Mouse (Mus musculus) neutrophil, adult 5-6 weeks (primary cell): ENCODE data around the gene Rapgef4. TPM values are rescaled to one million over a fixed set of nuclear protein-coding genes. Genes with fewer than 3 reads are reported as not detected.

ENCODE experiments used
- ATAC-seq: fragments of 151-379, 151-347 bp; 2 replicates; pipeline ENCODE4 v1.8.0; 2017; ENCODE audit warnings: mild to moderate bottlenecking, moderate TSS enrichment; ENCODE audit not compliant: insufficient number of reproducible peaks, poor library complexity, low FRiP score, severe bottlenecking; ENCODE audit errors: extremely low read depth
- total RNA-seq: library from RNA; stranded (forward); fragments of 200-1000 nt; gene quantifications from 2 replicates; pipeline ENCODE4 v1.2.3, GENCODE M21; 2017

Rapgef4 gene
- total RNA-seq, 1 experiment from 2014 or later = 91.8 TPM

DNA sequence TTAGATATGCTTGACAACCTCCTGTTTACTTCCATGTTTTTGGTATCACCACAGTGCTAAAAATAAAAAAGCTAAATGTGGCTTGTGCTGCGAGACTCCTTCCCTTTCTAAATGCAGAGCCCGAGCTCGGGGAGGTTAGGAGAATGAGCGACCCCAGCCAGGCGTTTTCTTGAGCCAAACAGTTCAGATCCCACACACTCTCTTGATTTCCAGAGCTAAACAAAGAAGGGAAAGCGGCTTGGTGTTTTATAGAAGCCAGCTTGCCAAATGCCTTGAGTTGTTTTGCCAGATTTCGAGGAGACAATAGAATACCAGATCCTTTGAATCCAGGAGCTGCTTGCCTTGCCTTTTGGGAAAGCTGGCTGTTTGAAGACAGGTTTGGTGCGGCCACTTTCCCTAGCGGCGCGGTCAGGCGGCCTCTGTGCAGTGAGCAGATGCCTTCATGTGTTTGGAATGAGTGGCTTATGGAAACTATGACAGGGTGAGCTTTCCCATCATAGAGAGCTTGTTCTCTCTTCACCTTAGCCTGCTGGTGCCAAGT lies 254.4 kb downstream of the Rapgef4 start:
- no peak for ATAC-seq

DNA sequence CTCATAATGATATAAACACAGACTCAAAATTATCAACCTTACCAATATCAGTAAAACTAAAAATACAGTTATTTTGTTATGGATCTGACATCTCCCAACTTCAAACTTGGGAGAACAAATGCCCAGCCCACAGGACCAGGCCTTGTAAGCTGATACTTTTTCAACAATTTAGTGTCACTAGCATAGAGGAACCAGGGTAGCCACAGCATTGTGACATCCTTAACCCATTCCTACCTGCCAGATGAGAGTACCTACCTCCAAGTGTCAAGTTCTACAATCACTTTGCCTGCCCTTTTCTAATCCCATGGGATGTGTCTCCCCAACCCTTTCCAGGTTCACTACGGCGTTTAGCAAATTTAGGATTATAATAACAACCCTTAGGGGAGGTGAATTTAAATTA lies 257.4 kb downstream of the Rapgef4 start:
- peak; percentile 54; the same call in 1 of the 2 replicates for ATAC-seq

DNA sequence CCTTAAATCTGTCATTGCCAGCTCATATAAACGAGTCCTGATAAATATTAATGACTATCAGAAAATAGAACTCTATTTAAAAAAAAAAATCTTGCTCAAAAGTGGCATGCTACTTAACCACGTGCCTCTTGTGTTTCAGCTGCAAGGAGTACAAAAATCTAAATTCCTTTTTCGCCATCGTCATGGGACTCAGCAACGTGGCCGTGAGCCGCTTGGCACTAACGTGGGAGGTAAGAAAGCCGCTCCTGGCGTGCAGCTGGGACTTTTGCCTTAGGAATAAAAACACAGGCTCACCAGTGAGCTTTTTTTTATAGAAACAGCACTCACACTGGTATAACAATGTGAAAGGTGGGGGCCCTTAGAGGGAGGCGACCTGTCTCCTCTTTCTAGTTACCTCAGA lies 257.9 kb downstream of the Rapgef4 start:
- ATAC-seq = no peak

DNA sequence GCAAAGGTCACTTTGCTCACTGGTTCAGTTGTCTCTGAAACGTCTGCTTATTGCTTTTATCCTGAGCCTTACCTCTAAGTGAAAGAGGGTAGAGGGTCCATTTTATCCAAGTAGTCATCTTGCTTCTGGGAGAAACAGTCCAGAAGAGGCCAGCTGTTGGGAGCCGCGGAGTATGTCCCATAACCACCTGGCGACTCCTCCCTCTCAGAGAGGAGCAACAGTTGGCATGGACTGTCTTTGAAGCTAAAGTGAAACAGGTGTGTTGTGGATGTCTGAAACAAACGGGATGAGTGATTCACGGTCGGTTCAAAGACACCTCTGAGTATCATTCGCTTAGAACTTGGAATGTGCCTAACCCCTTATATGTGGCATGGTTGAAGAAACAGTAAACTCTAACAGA lies 258.4 kb downstream of the Rapgef4 start:
- no peak for ATAC-seq

DNA sequence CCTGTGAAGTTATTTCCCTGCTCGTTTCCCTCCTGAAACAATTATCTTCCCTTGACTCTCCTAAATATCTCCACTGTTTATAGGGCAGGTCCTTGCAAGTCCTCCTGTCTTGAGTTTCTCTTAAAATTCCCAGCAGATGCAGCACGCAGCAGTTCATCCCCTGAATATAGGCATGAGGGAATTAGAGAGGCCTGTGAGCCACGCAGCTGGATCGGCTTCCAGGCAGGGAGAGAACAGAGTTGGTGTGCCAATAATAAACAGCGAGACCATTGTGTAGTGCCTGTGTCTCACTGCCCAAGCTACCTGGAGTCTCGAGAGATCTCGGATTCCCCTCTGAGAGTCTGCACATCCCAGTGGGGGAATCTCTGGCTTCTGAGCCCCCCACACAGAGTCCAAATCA lies 259.0 kb downstream of the Rapgef4 start:
- no peak for ATAC-seq

DNA sequence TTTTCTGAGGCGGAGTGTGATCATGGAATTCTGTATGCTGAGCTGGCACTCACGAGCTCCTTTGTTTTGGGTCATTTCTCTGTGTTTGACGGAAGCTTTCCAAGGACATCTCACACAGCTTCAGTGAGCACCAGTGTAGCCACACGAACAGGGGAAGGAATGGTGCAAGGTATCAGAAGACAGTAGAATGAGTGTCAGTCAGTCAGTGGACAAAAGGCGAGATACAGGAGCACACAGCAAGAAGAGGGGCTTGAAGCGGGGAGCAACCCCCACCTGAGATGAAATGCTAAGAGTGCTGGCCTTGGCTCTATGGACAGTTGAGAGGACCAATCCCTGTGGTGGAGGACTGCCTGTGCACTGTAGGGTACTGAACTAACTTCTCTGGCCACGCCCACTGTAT lies 259.7 kb downstream of the Rapgef4 start:
- no peak for ATAC-seq

DNA sequence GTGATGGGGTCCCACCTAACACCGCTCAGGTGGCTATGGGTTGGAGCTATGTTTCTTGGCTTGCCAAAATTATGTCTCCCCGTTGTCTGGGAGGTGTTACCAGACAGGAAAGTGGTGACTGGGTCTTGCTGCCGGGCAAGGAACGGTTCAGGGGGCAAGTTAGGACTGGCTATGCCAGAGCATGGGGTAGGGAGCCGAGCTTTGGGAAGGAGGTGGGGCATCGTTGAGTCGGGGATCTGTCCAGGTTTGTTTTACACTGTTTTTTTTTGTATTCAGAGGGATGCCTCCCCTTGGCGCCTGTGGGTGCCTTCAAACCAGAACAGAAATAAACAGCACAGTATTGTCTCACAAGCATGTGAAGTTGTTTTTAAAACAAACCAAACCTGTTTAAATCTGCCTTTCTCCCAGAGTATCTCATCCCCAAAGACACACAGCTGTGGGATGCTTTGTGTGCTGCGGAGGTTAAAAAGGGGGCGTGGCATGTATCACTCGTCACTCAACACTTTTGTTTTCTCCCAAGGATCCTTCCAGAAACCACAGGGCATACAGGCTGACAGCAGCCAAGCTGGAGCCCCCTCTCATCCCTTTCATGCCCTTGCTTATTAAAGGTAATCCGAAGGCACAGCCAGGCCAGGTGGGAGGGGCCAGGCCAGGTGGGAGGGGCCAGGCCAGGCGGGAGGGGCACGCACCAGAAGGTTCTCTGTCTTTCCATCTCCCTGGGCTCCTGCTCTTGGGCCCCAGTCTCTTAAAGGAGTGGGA lies 260.9 kb downstream of the Rapgef4 start:
- ATAC-seq = no peak

DNA sequence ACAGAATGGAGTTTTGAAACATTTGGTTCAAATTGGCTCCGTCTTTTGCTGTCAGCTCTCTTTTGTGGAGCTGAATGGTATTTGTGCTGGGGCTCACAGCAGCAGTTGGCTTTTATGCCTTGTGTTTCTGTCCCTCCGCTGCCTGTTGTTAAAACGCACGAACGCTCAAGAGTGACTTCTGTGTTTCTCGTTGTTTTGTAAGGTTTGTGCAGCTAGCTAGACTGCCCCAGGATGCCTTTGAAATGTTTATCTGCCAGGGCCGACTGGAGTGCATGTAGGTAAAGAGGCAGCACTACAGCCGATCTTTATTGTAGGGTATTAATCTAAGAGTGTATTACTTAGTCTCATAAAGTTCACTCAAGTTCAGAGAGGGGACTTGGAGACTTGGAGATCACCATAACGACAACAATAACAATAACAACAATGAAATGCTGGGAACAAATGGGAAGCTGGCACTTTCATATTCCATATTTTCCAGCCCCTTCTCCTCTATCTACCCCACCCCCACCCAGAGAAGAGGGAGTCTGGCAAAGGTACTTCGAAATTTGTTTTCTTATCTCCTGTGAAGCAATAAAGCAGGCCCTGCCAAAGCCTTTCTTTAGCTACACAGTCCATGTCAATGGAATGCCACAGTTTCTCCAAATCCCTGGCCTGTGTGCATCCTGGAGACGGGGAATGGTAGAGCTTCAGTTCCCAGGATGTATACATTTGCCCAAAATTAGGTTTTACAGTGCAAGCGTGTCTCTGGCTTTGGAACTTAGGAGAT lies 262.1 kb downstream of the Rapgef4 start:
- no peak for ATAC-seq

DNA sequence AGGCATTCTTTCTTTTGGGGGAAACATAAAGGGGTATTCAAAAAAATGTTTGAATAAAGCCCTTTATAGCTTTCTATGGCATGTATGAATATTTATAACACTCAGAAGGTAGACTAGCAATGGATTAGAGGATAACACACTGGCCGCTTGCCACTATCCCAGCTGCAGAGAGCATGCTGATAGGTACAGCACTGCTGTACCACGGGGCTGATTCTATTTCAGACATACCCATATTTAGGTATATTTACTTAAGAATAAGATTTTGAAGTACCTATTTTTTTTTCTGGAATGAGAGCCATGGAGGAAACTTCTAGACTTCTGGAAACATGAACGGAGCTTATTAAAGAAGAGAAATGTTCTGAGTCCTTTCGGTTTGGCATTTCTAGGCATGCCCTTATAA lies 264.6 kb downstream of the Rapgef4 start:
- no peak for ATAC-seq

DNA sequence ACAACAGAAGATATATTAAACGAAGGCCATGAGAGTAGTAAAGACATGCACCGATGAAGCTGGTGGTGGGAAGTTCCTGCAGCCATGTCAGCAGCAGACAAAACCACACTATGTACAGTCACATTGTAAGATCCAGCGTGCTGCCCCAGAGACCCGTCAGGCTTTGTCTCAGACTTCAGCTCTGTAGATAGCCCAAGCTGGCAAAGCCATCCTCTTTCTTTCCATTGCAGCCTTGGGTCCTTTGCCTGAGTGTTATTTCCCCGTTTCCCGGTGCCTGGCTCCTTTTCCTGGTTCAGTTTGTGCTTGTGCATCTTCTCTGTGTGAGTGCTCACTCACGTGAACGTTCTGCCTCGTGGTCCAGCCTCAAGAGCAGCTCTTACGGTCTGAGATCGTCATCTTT lies 265.3 kb downstream of the Rapgef4 start:
- no peak for ATAC-seq

DNA sequence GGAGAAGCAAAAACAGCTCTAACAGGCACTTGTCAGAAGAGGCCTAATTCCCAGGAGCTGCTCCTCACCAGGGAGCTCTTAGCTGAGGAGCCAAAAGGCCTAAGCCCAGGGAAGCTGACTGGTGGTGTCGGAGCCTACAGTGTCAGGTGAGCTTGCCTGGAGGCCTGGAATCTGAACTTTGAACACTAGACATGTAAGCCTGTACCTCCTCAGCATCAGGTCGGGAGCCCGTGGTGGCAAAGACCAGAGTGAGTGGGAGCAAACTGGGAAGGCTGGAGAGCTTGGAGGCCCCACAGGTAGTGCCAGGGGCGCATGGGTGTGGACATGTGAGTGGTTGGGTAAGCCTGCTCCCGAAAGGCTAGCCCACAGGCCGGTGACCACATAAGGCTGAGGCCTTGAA lies 266.8 kb downstream of the Rapgef4 start:
- ATAC-seq = no peak

DNA sequence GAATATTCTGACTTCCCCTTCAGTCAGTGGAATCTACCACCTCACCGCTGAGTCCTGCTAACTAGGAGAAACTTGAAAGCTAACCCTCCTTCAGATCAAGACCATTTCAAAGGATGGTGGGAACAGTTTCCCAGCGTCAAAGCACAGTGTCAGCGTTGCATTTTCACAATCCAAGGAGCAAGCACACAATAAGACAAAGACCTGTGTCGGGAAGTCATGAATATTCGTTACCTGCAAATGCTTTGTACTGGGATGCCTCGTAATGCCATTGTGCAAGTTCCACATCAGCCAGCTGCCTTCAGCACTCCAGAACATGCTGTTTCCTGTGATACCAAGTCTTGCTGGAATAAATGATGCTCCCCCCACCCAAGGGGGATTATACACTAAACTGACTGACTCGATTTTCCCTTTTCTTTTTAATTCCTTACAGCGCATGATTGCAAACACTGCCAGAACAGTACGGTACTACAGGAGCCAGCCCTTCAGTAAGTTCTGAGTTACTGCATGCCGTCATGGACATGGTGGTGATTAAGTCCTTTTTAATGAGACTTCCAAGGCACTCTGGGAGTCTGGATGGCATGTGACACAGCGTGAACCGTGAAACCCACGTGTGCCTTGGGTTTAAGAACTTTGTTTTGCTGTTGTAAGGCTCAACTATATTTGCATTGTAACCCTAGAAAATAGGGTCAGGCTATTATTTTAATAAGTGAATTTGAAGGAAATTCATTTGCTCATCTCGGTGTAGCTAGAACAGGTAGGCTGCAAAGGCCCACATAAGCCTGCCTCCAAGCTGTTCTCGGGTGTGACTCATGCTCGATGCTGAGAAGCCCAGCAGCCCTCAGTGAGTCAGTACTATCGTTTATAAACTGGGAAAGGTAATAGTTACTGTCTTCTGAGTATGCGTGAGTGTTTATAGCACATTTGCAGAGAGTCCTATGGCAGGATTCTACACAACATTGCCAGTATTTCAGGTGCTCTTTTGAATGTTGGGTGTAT lies 271.8 kb downstream of the Rapgef4 start:
- ATAC-seq = no peak

DNA sequence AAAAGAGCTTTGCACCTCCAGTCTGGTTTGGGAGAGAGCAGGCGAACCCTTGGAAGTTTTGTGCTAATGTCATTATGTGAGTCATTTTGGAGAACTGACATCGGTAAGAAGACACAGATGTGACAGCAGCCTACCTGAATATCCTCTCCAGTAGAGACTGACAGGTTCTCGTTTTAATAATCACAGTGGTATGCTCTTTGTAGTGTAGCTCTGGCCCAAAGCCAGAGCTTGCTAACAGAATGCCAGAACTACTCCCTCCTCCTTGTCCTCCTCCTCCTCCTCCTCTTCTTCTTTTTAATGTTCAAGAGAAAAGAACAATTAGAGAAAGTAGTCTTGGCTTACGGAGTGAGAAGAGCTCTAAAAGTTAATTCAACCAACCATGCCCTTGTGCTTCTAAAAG lies 272.8 kb downstream of the Rapgef4 start:
- no peak for ATAC-seq

DNA sequence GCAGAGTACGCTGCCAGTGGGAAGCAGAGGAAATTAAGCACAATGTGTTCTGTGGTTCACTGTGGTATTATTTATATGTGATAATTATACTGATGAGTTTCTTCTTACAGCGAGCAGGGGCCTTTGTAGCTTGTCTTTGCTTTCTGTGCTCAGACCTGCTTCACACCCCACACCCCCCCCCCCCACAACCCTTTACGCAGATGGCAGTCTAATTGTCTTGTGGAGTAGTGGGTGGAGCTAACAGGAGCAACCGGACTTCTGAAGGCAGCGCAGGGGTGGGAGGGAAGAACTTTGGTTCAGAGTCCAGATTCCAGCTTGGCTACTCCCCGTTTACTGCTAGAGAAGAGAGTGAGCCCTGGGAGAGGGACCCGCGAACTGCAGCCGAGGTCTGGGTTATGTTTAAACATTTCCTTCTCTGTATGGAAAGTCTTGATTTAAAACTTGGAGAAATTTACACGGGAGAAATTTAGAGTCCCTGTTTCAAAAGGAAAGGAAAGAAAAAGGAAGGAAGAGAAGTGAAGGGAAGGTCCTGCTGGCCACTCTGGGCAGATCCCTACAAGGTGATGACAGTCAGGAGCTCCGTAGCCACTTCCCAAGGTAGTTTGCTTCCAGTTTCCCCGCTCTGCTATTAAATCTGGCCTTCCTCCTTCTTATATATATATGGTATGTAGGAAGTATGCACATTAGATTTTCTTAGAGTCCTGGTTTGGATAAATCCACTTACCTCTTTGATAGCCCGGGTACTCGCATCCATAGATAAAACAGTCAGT lies 274.0 kb downstream of the Rapgef4 start:
- no peak for ATAC-seq

DNA sequence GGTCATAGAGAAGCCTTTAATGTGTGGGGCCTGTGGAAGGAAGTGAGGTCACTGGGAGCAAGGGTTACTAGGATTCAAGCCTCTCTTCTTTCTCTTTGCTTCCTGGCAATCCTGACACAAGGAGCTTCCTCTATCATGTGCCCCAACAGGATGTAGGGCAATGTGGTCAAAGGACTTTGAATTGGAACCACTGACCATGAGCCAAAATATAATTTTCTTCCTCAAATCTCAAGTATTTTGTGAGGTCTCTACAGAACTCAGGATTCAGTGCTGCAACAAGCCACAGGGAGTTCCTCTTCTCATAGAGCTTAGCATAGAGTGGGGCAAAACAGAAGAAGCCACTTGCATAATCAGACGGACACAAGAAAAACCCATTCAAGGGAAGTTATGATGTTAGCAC lies 279.7 kb downstream of the Rapgef4 start:
- ATAC-seq = peak; percentile 33; the same call in 1 of the 2 replicates

DNA sequence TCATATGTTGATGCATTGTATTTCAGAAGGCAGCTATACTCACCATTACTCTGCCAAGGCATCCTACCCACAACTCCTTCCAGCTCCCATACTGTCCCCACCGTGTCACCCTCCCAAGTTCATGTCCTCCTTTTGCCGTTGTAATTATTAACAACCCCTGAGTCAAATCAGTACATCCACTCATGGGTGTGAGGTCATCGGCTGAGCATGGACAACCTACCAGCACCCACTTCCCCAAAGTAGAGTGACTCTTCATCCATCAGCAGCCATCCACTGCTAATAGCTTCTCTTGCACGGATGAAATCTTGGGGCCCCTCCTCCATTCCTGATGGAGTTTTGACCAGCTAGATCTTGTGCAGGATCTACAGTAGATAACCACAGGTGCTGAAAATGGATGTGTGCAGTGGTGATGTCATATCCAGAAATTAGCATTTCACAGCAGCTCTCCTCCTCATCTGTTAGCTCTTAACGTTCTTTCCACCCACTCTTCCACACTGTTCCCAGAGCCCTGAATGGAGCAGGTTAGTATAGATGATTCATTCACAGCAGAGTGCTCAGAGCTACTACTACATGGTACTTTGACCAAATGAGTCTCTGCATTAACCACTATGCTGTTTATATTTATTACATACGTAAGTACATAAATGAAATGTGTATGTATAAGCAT lies 281.9 kb downstream of the Rapgef4 start:
- no peak for ATAC-seq

DNA sequence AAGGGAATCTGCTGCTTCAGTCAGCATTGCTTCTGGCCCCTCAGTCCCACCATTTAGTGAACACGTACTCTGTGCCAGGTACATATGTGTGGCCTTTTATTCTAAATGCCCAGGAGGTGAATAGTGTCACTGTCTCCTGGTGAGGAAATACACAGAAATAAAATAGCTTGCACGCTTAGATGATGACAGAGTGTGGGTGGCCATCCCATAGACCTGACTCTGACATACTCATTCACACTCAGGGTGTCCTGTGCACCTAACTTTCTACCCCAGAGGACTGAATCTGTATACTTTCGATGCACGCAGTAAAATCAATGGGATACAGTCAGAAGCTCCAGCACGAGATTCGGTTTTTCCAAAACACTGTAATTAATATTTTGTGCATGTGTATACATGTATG lies 286.4 kb downstream of the Rapgef4 start:
- no peak for ATAC-seq
